Mouse (Mus musculus) forebrain, embryonic 16.5 days (tissue): ENCODE measurements at regions not wholly inside any gene's neighbourhood (a gene's known extent, or its start where the extent isn't known, plus 50 kb on each side); places are given as distances from the start of the nearest gene placed in this dataset.

ENCODE experiments used
- ATAC-seq: fragments of 200-750 bp; cut with Nextera tagmentation; 2 replicates; pipeline ENCODE4 v1.8.0; 2017; ENCODE audit warnings: mild to moderate bottlenecking, moderate library complexity
- H3K27ac ChIP-seq: fragments of 300-500 bp; sonication (generic); 2 replicates; pipeline ENCODE4 v1.5.1; 2014; ENCODE audit warnings: low read length, control low read depth
- H3K27me3 ChIP-seq: fragments of 300-500 bp; sonication (generic); replicated peaks from 2 replicates; pipeline ENCODE4 v1.6.1; 2014; ENCODE audit warnings: low read length; ENCODE audit not compliant: control insufficient read depth, insufficient read depth
- H3K36me3 ChIP-seq: fragments of 300-500 bp; sonication (generic); 2 replicates; pipeline ENCODE4 v1.6.1; 2014; ENCODE audit not compliant: control insufficient read depth, insufficient read depth
- H3K4me1 ChIP-seq: fragments of 300-500 bp; sonication (generic); replicated peaks from 2 replicates; pipeline ENCODE4 v1.6.1; 2014; ENCODE audit warnings: low read length; ENCODE audit not compliant: control insufficient read depth, insufficient read depth
- H3K4me2 ChIP-seq: fragments of 300-500 bp; sonication (generic); 2 replicates; pipeline ENCODE4 v1.6.1; 2014; ENCODE audit warnings: mild to moderate bottlenecking, low read length, control low read depth
- H3K4me3 ChIP-seq: fragments of 300-500 bp; sonication (generic); replicated peaks from 2 replicates; pipeline ENCODE4 v1.5.1; 2014; ENCODE audit warnings: mild to moderate bottlenecking, low read length, control low read depth
- H3K9ac ChIP-seq: fragments of 300-500 bp; sonication (generic); replicated peaks from 2 replicates; pipeline ENCODE4 v1.6.1; 2014; ENCODE audit warnings: low read depth, low read length, control low read depth
- H3K9me3 ChIP-seq: fragments of 300-500 bp; sonication (generic); 2 replicates; pipeline ENCODE4 v1.6.1; 2016; ENCODE audit warnings: low read length; ENCODE audit not compliant: control insufficient read depth
- WGBS: fragments of 180-500 bp; shearing (Covaris S2); extraction: QIAGEN DNeasy Blood & Tissue Kit; methylation state at CpG from one replicate; pipeline ENCODE4 v1.1.7; 2014; 5-methylcytosine and 5-hydroxymethylcytosine counted together

- ATAC-seq, result peak; percentile 93
- Histone ChIP-seq H3K36me3 (no peaks in the 10 kb centered on the region), H3K4me2 (no peak overlapping the region), H3K9me3 (no peaks in the 10 kb centered on the region), H3K27me3 (no peaks in the 10 kb centered on the region), H3K27ac (no peak overlapping the region), H3K4me1 (no peaks in the 10 kb centered on the region), H3K9ac (no peak overlapping the region), H3K4me3 (no peak overlapping the region)
- WGBS, result 22% methylated on average over 7 of the region's 7 CpGs
Observed at GRCm38 (mm10) chrX:68313486-68313885, 364.9 kb upstream of the Fmr1 start.
